9 mouse cellular contexts compared by ENCODE assay signal in genomic region chr1:182560390-182561098, GRCm38 (mm10). TPM values are rescaled to one million over a fixed set of nuclear protein-coding genes. Genes with fewer than 3 reads are reported as not detected.
DNase-seq lines count a peak whose midpoint lies in the region; ATAC-seq and TF ChIP-seq lines count a peak whose summit lies in the region.
"Had no signal": no experiment of that assay in that cellular context is flagged by ENCODE, and none has a peak within 500 bp of the region (broad histone marks: within the 10 kb centered on the region; RNA-seq: fewer than 3 reads in every experiment).

No protein-coding gene starts in this region.

- intact Hi-C loops in heart, adult 2 months (cut with DNase I) = loop anchor here (2.0 to 5.0 kb wide), 2 partner anchors 97 to 334 kb away; no protein-coding TSS in a partner anchor

- no peak overlapping the region for H3K27ac ChIP-seq in heart, adult 2 months
- H3K27ac ChIP-seq in heart, embryonic 10.5 days = no peak overlapping the region
- no peak overlapping the region for H3K27ac ChIP-seq in liver, embryonic 11.5 days (ENCODE audit: low read depth, low read length)
- no peak overlapping the region for H3K27ac ChIP-seq in neural tube, embryonic 12.5 days
- H3K27ac ChIP-seq: limb, embryonic 15.5 days had no signal

- H3K36me3 ChIP-seq in heart, adult 2 months (ENCODE audit: control insufficient read depth, insufficient read depth, low read length) = no peaks in the 10 kb centered on the region
- H3K36me3 ChIP-seq in heart, embryonic 10.5 days = no peaks in the 10 kb centered on the region
- no peaks in the 10 kb centered on the region for H3K36me3 ChIP-seq in liver, embryonic 11.5 days (ENCODE audit: control insufficient read depth, insufficient read depth, low read length)
- no peaks in the 10 kb centered on the region for H3K36me3 ChIP-seq in neural tube, embryonic 12.5 days
- H3K36me3 ChIP-seq: limb, embryonic 15.5 days had no signal

- H3K27me3 ChIP-seq in heart, adult 2 months (ENCODE audit: control insufficient read depth, insufficient read depth, low read length) = no peaks in the 10 kb centered on the region
- H3K27me3 ChIP-seq in heart, embryonic 10.5 days (ENCODE audit: insufficient read depth, poor library complexity, severe bottlenecking) = 0 out of 2 replicates have a peak, but pooled peaks cover 4% of the 10 kb centered on the region
- no peaks in the 10 kb centered on the region for H3K27me3 ChIP-seq in liver, embryonic 11.5 days (replicated peaks; ENCODE audit: control insufficient read depth, insufficient read depth, low read length)
- H3K27me3 ChIP-seq in neural tube, embryonic 12.5 days (replicated peaks) = no peaks in the 10 kb centered on the region
- H3K27me3 ChIP-seq: limb, embryonic 15.5 days had no signal

- no peak overlapping the region for H3K4me3 ChIP-seq in heart, adult 2 months
- no peak overlapping the region for H3K4me3 ChIP-seq in heart, embryonic 10.5 days
- H3K4me3 ChIP-seq in liver, embryonic 11.5 days (ENCODE audit: low read depth, low read length) = no peak overlapping the region
- no peak overlapping the region for H3K4me3 ChIP-seq in neural tube, embryonic 12.5 days
- H3K4me3 ChIP-seq: limb, embryonic 15.5 days had no signal

- WGBS in heart, adult 2 months = 12% methylated on average over 3 of the region's 3 CpGs
- WGBS in heart, embryonic 10.5 days = 26% methylated on average over 3 of the region's 3 CpGs
- WGBS in liver, embryonic 11.5 days = 30% methylated on average over 3 of the region's 3 CpGs
- 30% methylated on average over 3 of the region's 3 CpGs for WGBS in neural tube, embryonic 12.5 days

- TF ChIP-seq CTCF in heart, adult 2 months (IDR thresholded peaks at IDR 0.05) = peak; percentile 80

- H3K79me2 ChIP-seq in heart, adult 2 months (replicated peaks; ENCODE audit: control insufficient read depth, insufficient read depth, low read length) = no peaks in the 10 kb centered on the region

- H3K4me2 ChIP-seq in liver, embryonic 11.5 days = no peak overlapping the region
- no peak overlapping the region for H3K4me2 ChIP-seq in neural tube, embryonic 12.5 days (replicated peaks)
- H3K4me2 ChIP-seq: limb, embryonic 15.5 days had no signal

- peak; percentile 47; the same call in 1 of the 2 replicates for TF ChIP-seq EP300 in heart, adult 2 months (IDR thresholded peaks at IDR 0.05; ENCODE audit: insufficient read depth, low read depth, low read length)

- DNase-seq in heart, adult 2 months = peak; percentile 26 to 44
- DNase-seq in heart, embryonic 10.5 days (ENCODE audit: low spot score) = no peak
- DNase-seq in adrenal gland, postnatal 14 days = peak; percentile 71
- DNase-seq in fibroblast of lung, adult 2 months (ENCODE audit: low read depth) = peak; percentile 17
- DNase-seq in hindlimb bud, embryonic 11.5 days (ENCODE audit: extremely low spot score, low read depth, low spot score) = peak; percentile 35
- DNase-seq in liver, embryonic 11.5 days (ENCODE audit: low spot score) = peak; percentile 39
- DNase-seq in ovary, postnatal 10 days (ENCODE audit: low spot score) = no peak

- H3K9me3 ChIP-seq in heart, embryonic 10.5 days = no peaks in the 10 kb centered on the region
- H3K9me3 ChIP-seq in liver, embryonic 11.5 days (ENCODE audit: control insufficient read depth, low read length) = no peaks in the 10 kb centered on the region
- H3K9me3 ChIP-seq in neural tube, embryonic 12.5 days = no peaks in the 10 kb centered on the region
- H3K9me3 ChIP-seq: limb, embryonic 15.5 days had no signal

- H3K4me1 ChIP-seq in heart, adult 2 months (ENCODE audit: control insufficient read depth, insufficient read depth, low read length) = no peaks in the 10 kb centered on the region
- H3K4me1 ChIP-seq in heart, embryonic 10.5 days = peaks cover 15% of the 10 kb centered on the region
- H3K4me1 ChIP-seq in liver, embryonic 11.5 days (replicated peaks; ENCODE audit: control insufficient read depth, insufficient read depth, low read length) = peaks cover 2% of the 10 kb centered on the region; the same call in 1 of the 2 replicates
- peaks cover 8% of the 10 kb centered on the region for H3K4me1 ChIP-seq in neural tube, embryonic 12.5 days

- ATAC-seq in liver, embryonic 11.5 days (replicated peaks; ENCODE audit: low FRiP score) = peak; percentile 25; the same call in 1 of the 2 replicates
- peak; percentile 68 for ATAC-seq in neural tube, embryonic 12.5 days (ENCODE audit: low FRiP score, low read depth)

- no peak for TF ChIP-seq POLR2A in heart, adult 2 months (IDR thresholded peaks at IDR 0.05; ENCODE audit: insufficient read depth, low read depth, low read length)

- no peak overlapping the region for H3K9ac ChIP-seq in heart, adult 2 months (ENCODE audit: low read depth, low read length)
- no peak overlapping the region for H3K9ac ChIP-seq in liver, embryonic 11.5 days (ENCODE audit: low read depth, low read length)
- no peak overlapping the region for H3K9ac ChIP-seq in neural tube, embryonic 12.5 days
- H3K9ac ChIP-seq: limb, embryonic 15.5 days had no signal

RNA-seq across cellular contexts. Expression of gene Capn8, which starts 4.3 kb away (rescaled TPM):
- total RNA-seq in heart, adult 2 months (2021) = not detected
- polyA plus RNA-seq in heart, adult 2 months (2012; rRNA removed) = not detected in 2 replicates
- polyA plus RNA-seq in heart, embryonic 10.5 days (2016; fragmentation: Nextera tagmentation; extraction: Ambion mirVana) = 0.05 TPM in 1 of 2 replicates, not detected in the other
- 0.15 TPM in 1 of 2 replicates, not detected in the other for total RNA-seq in adrenal gland, postnatal 14 days (2021)
- not detected in 2 replicates for polyA plus RNA-seq in liver, embryonic 11.5 days (2014; fragmentation: Nextera tagmentation; extraction: Ambion mirVana)
- 0.10 and 0.15 TPM in 2 replicates for polyA plus RNA-seq in neural tube, embryonic 12.5 days (2016; fragmentation: Nextera tagmentation; extraction: Ambion mirVana)
- polyA plus RNA-seq: limb, embryonic 15.5 days had no signal

RNA-seq across cellular contexts. Expression of gene Capn2, which starts 43.1 kb away (rescaled TPM):
- 10 to 100 TPM; 63.9 to 65.3 TPM for total RNA-seq in heart, adult 2 months (2021)
- 28.0 and 46.2 TPM in 2 replicates for polyA plus RNA-seq in heart, adult 2 months (2012; rRNA removed)
- 96.0 and 107 TPM in 2 replicates for polyA plus RNA-seq in heart, embryonic 10.5 days (2016; fragmentation: Nextera tagmentation; extraction: Ambion mirVana)
- 72.2 and 78.0 TPM in 2 replicates for total RNA-seq in adrenal gland, postnatal 14 days (2021)
- polyA plus RNA-seq in liver, embryonic 11.5 days (2014; fragmentation: Nextera tagmentation; extraction: Ambion mirVana) = 49.5 and 51.4 TPM in 2 replicates
- polyA plus RNA-seq in neural tube, embryonic 12.5 days (2016; fragmentation: Nextera tagmentation; extraction: Ambion mirVana) = 104 and 115 TPM in 2 replicates

Comparison
In these comparisons a context has a peak if more than half of its experiments do, and no peak if none do; other contexts are left out.
1. DNase-seq: peak in heart, adult 2 months (2 of 2), adrenal gland, postnatal 14 days (single experiment), fibroblast of lung, adult 2 months (single experiment), hindlimb bud, embryonic 11.5 days (single experiment) and liver, embryonic 11.5 days (single experiment); none in heart, embryonic 10.5 days (single experiment) and ovary, postnatal 10 days (single experiment).